Mouse (Mus musculus): ENCODE measurements around the gene Gm11034. TPM values are rescaled to one million over a fixed set of nuclear protein-coding genes. Genes with fewer than 3 reads are reported as not detected.
A peak's percentile ranks its signal among the peaks of the same experiment; 100 is the strongest.

Gm11034 gene
- total RNA-seq, 2 experiments from 2014 or later, result not detected

GRCm38 (mm10) chr8:72210710-72211109 is 2.7 kb downstream of the Gm11034 start:
- DNase-seq, result no peak

- DNase-seq, result no peak
Observed at GRCm38 (mm10) chr8:72210222-72210621, 3.2 kb downstream of the Gm11034 start.

- no peak for DNase-seq
Observed at GRCm38 (mm10) chr8:72208582-72208981, 4.9 kb downstream of the Gm11034 start.

DNA sequence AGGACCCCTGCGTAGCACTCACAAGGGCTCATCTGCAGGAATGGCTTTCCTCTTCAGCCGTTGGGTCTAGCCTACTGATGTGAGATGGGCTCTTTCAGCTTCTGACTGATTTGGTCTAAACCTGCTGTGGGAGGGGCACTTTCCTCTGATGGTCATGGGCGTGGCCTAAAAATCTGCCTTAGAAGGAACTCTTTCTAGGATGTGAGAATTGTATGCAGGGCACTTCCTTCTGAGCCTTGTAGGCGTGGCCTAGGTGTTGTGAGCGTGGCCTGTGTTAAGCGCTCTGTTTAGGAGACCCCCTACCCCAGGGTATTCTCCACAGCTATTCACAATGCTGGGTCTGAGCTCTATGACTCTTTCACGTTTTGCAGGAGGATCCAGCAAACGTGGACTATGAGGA is 15.4 kb downstream of the Gm11034 start:
- no peak for DNase-seq

- no peak for DNase-seq
Observed at GRCm38 (mm10) chr8:72192065-72192464, 21.4 kb downstream of the Gm11034 start.

DNA sequence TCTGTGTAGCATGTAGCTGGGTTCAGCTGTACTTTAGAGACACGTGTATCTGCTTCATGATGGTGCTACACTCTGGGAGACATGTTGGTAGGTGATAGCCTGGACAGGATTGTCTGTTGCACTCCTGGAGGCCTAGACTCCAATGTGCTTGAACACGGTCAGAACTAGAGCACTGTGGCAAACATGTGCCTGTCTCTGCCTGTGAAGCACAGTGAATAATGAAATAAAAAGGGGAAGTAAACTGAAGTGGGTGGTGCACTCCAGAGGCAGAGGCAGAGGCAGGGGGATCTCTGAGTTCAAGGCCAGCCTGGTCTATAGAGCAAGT is 23.3 kb downstream of the Gm11034 start:
- DNase-seq, result no peak

- no peak for DNase-seq
Observed at GRCm38 (mm10) chr8:72189417-72190214, 23.8 kb downstream of the Gm11034 start, which contains the start of gene Hsh2d. Hsh2d (plus strand) TSS chr8:72189638.

GRCm38 (mm10) chr8:72187793-72188331 is 25.6 kb downstream of the Gm11034 start:
- no peak for DNase-seq

DNA sequence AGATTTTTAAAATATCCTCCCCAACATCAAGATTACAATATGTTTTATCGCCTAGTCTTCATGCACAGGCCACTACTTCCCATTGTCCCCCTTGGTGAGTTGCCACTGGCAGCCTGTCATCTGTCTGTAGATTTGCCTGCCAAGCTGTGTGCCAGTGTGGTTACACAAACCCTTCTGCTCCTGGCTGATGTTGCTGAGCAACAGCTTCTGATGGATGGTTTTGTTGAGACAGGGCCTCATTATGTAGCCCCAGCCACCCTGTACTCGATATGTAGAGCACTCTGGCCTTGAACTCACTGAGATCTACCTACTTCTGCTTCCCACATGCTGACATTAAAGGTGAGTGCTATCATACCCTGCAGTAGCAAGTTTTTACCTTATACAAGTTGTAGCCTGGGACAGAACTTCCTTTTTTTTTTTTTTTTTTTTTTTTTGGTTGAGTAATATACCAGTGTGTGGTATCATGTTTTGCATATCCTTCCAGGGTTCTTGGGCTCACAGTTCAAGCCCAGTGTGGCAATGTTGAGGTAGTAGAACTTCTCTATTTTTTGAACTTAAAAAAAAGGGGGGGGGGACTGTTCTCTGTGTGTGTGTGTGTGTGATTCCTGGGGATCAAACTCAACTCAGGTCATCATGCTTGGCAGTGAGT is 29.8 kb downstream of the Gm11034 start:
- no peak for DNase-seq

GRCm38 (mm10) chr8:72177346-72177925 is 36.0 kb downstream of the Gm11034 start:
- peak; percentile 77 for DNase-seq

DNA sequence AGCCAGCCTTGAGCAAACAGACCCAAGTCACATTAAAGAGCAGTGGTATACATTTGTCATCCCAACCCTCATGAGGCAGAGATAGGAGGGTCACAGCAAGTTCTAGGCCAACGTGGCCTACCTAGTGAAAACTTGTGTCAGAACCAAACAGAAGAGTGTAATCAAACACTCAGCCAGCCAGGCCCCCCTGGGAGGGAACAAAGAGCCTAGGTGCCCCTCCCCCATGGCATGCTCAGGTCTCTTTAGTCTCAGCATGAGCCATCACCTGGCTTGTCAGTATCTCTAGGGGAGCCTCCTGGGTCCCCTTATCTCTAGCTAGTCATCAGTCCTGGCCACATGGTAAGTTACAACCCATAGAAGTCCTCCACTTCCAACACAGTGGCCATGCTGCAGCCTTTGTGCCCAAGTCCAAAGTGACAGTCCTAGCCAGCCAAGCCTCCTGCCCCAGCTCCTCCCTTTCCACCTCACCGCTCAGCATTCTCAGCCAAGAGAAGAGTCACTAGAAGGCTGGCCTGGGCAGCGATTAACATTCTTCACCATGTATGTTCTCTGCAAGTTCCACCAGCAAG is 43.7 kb downstream of the Gm11034 start:
- DNase-seq, result no peak

DNA sequence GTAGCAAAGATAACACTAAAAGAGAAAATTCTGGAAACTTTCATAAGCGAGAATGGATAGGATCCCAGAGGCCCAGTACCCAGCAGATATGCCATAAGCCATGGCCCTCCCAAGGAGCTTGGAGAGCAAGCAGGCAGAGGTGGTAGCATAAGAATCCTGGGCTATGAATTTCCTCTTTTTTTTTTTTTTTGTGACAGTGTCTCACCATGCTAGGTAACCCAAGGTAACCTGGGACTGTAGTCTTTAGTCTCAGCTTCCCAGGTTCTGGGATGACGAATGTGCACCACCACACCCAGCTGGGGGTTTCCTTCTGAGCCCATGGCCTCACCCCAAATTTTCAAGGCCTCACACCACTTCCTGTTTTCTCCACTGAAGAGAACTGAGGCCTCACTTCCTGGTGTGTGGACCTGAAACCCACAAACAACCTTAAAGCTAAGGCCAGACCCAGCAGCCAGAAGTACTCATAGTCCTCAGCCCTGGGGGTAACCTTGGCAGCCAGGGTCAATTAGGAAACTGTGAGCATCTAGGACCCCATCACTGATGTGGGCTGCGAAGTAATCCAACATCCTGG is 44.3 kb downstream of the Gm11034 start:
- DNase-seq, result no peak

Other genes starting within 250 kb of the Gm11034 start
- under 1 TPM; 0.19 to 0.75 TPM for gene Cyp4f18, start 204.0 kb downstream of the Gm11034 start, total RNA-seq (2021)
- gene Olfr372, start 172.4 kb downstream of the Gm11034 start, total RNA-seq (2021), result not detected
- gene Olfr373, start 130.5 kb downstream of the Gm11034 start, total RNA-seq (2021), result not detected
- not detected for gene Olfr374, start 106.6 kb downstream of the Gm11034 start, total RNA-seq (2021)
- 100 to 1,000 TPM; 115 to 142 TPM for gene Tpm4, start 78.7 kb downstream of the Gm11034 start, total RNA-seq (2021)
- gene Rab8a, start 52.4 kb downstream of the Gm11034 start, total RNA-seq (2021), result 10 to 100 TPM; 22.8 to 30.8 TPM
- gene Hsh2d, start 24.0 kb downstream of the Gm11034 start, total RNA-seq (2021), result not detected
- not detected for gene Cib3, start 799 bp downstream of the Gm11034 start, total RNA-seq (2021)
- 10 to 100 TPM; 14.7 to 17.9 TPM for gene Fam32a, start 6.1 kb upstream of the Gm11034 start, total RNA-seq (2021)
- gene Ap1m1, start 26.4 kb upstream of the Gm11034 start, total RNA-seq (2021), result 10 to 100 TPM; 28.7 to 35.9 TPM
- 10 to 100 TPM; 14.2 to 15.8 TPM for gene Gm10282, start 91.6 kb upstream of the Gm11034 start, total RNA-seq (2021)
- gene Klf2, start 105.4 kb upstream of the Gm11034 start, total RNA-seq (2021), result 10 to 100 TPM; 25.2 to 31.9 TPM
- gene Eps15l1, start 207.8 kb upstream of the Gm11034 start, total RNA-seq (2021), result 10 to 100 TPM; 27.4 to 38.7 TPM
- gene Calr3, start 230.2 kb upstream of the Gm11034 start, total RNA-seq (2021), result 1 to 10 TPM; 1.7 to 1.8 TPM
- gene 1700030K09Rik, start 230.2 kb upstream of the Gm11034 start, total RNA-seq (2021), result 1 to 10 TPM; 3.6 to 5.6 TPM

All from gastrocnemius, postnatal 10 days (tissue).